Mouse (Mus musculus) testis, adult 2 months (tissue): ENCODE measurements around the gene Gm21988.

ENCODE experiments used
- CTCF ChIP-seq: fragments of 200-500 bp; IDR thresholded peaks from 2 replicates; pipeline ENCODE4 v1.5.1; 2012; ENCODE audit warnings: low read depth, mild to moderate bottlenecking, inconsistent platforms, low read length, moderate library complexity; ENCODE audit not compliant: control insufficient read depth, insufficient read depth, insufficient replicate concordance
- POLR2A ChIP-seq: fragments of 200-500 bp; IDR thresholded peaks from 2 replicates; pipeline ENCODE4 v1.6.1; 2012; ENCODE audit warnings: low read depth, mild to moderate bottlenecking, inconsistent platforms, low read length, moderate library complexity; ENCODE audit not compliant: control insufficient read depth

DNA sequence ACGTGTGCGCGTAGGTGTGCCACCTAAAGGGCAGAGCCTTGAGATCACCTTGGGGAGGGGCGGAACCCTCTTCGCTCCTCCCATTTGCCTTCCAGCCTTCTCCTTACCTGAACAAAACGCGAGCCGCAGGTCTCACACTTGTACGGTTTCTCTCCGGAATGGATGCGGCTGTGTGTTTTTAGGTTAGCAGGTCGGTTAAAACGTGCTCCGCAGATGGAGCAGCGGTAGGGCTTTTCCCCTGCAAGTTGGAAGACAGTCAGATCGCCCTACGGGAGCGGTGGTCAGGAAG, 13.1 kb downstream of the Gm21988 start:
- TF ChIP-seq CTCF: no peak
- TF ChIP-seq POLR2A: no peak
